Mouse (Mus musculus) macrophage (primary cell): Measurements from ENCODE around the gene Chchd1. TPM values are rescaled to one million over a fixed set of nuclear protein-coding genes. Genes with fewer than 3 reads are reported as not detected.
"Not testable (repeated sequence)": the region's sequence is repeated elsewhere in the genome, so short reads cannot be mapped to it uniquely, and the experiment has no call there.

Experiments used
- H3K27ac ChIP-seq: fragments of 350-480 bp; formaldehyde crosslinking; 2 replicates; pipeline ENCODE4 v1.9.0; 2021
- H3K36me3 ChIP-seq: fragments of 350-480 bp; formaldehyde crosslinking; 2 replicates; pipeline ENCODE4 v1.9.0; 2021; ENCODE audit errors: inconsistent target
- H3K4me3 ChIP-seq: fragments of 350-480 bp; formaldehyde crosslinking; 2 replicates; pipeline ENCODE4 v1.9.0; 2021; ENCODE audit errors: inconsistent target
- H3K79me2 ChIP-seq: fragments of 350-480 bp; formaldehyde crosslinking; 2 replicates; pipeline ENCODE4 v1.9.0; 2021; ENCODE audit errors: inconsistent target
- WGBS: methylation state at CpG from one replicate; pipeline ENCODE4 v1.1.7; 2026; ENCODE audit warnings: inconsistent platforms; ENCODE audit not compliant: missing documents; 5-methylcytosine and 5-hydroxymethylcytosine counted together
- polyA plus RNA-seq: library from polyadenylated mRNA; stranded (reverse); fragments of 250-400 nt; gene quantifications from 3 replicates; pipeline ENCODE4 v1.2.4, GENCODE M21; 2018; ENCODE audit warnings: inconsistent platforms

Gene Chchd1
- polyA plus RNA-seq, 1 experiment from 2014 or later = 58.9 TPM

- Histone ChIP-seq H3K79me2 (peaks cover 53% of the 10 kb centered on the region), H3K36me3 (peaks cover 25% of the 10 kb centered on the region), H3K27ac (no peak overlapping the region), H3K4me3 (peak overlapping the region; percentile 31)
- WGBS = 29% methylated on average over 24 of the region's 27 CpGs
Observed at GRCm38 (mm10) chr14:20695761-20696520, 6.9 kb upstream of the Chchd1 start.

- Histone ChIP-seq H3K27ac (no peak overlapping the region), H3K4me3 (no peak overlapping the region), H3K79me2 (peaks cover 63% of the 10 kb centered on the region), H3K36me3 (peaks cover 16% of the 10 kb centered on the region)
- WGBS = 5% methylated on average over 1 of the region's 1 CpGs
Observed at GRCm38 (mm10) chr14:20696986-20697385, 5.8 kb upstream of the Chchd1 start.

- Histone ChIP-seq H3K36me3 (peaks cover 1% of the 10 kb centered on the region; the same call in 1 of the 2 replicates), H3K79me2 (peaks cover 76% of the 10 kb centered on the region), H3K4me3 (no peak overlapping the region), H3K27ac (no peak overlapping the region)
- WGBS = 83% methylated on average over 2 of the region's 2 CpGs
Observed at GRCm38 (mm10) chr14:20698515-20698914, 4.3 kb upstream of the Chchd1 start.

GRCm38 (mm10) chr14:20700362-20700761 is 2.4 kb upstream of the Chchd1 start:
- no peak overlapping the region for H3K4me3 ChIP-seq
- H3K27ac ChIP-seq = no peak overlapping the region
- 96% methylated on average over 3 of the region's 3 CpGs for WGBS
- no peaks in the 10 kb centered on the region for H3K36me3 ChIP-seq
- peaks cover 88% of the 10 kb centered on the region for H3K79me2 ChIP-seq

GRCm38 (mm10) chr14:20701554-20701953 is 1.3 kb upstream of the Chchd1 start:
- H3K27ac ChIP-seq = no peak overlapping the region
- no peaks in the 10 kb centered on the region for H3K36me3 ChIP-seq
- H3K79me2 ChIP-seq = peaks cover 79% of the 10 kb centered on the region
- peak overlapping the region; percentile 96; the same call in 1 of the 2 replicates for H3K4me3 ChIP-seq
- 85% methylated on average over 8 of the region's 8 CpGs for WGBS

GRCm38 (mm10) chr14:20702096-20702740 is 588 bp upstream of the Chchd1 start:
- WGBS = 17% methylated on average over 15 of the region's 15 CpGs
- Histone ChIP-seq H3K27ac (peak overlapping the region; percentile 65), H3K4me3 (peak overlapping the region; percentile 96), H3K79me2 (peaks cover 72% of the 10 kb centered on the region), H3K36me3 (no peaks in the 10 kb centered on the region)

GRCm38 (mm10) chr14:20703461-20703860 is 655 bp downstream of the Chchd1 start:
- H3K36me3 ChIP-seq = not testable (repeated sequence)
- Histone ChIP-seq H3K4me3 (peak overlapping the region; percentile 96), H3K79me2 (peaks cover 68% of the 10 kb centered on the region), H3K27ac (peak overlapping the region; percentile 65)
- WGBS = 17% methylated on average over 6 of the region's 8 CpGs

GRCm38 (mm10) chr14:20707201-20708190 is 4.7 kb downstream of the Chchd1 start, which contains the start of gene Zswim8:
TSS of gene Zswim8 (plus strand) at chr14:20707552.
- Histone ChIP-seq H3K27ac (peak within 1 kb of the TSS; percentile 65), H3K4me3 (peak within 1 kb of the TSS; percentile 77), H3K36me3 (peaks cover 21% of the 10 kb centered on the region), H3K79me2 (peaks cover 60% of the 10 kb centered on the region)
- WGBS = under 1% methylated on average over 62 of the region's 80 CpGs

- Histone ChIP-seq H3K36me3 (peaks cover 28% of the 10 kb centered on the region), H3K27ac (peak overlapping the region; percentile 41), H3K4me3 (peak overlapping the region; percentile 77), H3K79me2 (peaks cover 55% of the 10 kb centered on the region)
- WGBS = 10% methylated on average over 10 of the region's 10 CpGs
Observed at GRCm38 (mm10) chr14:20708239-20708638, 5.4 kb downstream of the Chchd1 start.

GRCm38 (mm10) chr14:20713832-20714231 is 11.0 kb downstream of the Chchd1 start:
- peaks cover 84% of the 10 kb centered on the region for H3K36me3 ChIP-seq
- H3K4me3 ChIP-seq = no peak overlapping the region

GRCm38 (mm10) chr14:20718443-20718842 is 15.6 kb downstream of the Chchd1 start:
- H3K4me3 ChIP-seq = no peak overlapping the region
- WGBS = 94% methylated on average over 10 of the region's 10 CpGs
- no peak overlapping the region for H3K27ac ChIP-seq
- peaks cover 99% of the 10 kb centered on the region for H3K36me3 ChIP-seq
- no peaks in the 10 kb centered on the region for H3K79me2 ChIP-seq

More at GRCm38 (mm10) chr14:20713832-20714231, 11.0 kb downstream of the Chchd1 start:
- 95% methylated on average over 11 of the region's 11 CpGs for WGBS
- H3K27ac ChIP-seq = no peak overlapping the region
- peaks cover 28% of the 10 kb centered on the region for H3K79me2 ChIP-seq

- Histone ChIP-seq H3K27ac (no peak overlapping the region), H3K36me3 (peaks cover 99% of the 10 kb centered on the region), H3K4me3 (no peak overlapping the region), H3K79me2 (no peaks in the 10 kb centered on the region)
- 94% methylated on average over 11 of the region's 12 CpGs for WGBS
Observed at GRCm38 (mm10) chr14:20719767-20720166, 17.0 kb downstream of the Chchd1 start.

- H3K4me3 ChIP-seq = no peak overlapping the region
- no peak overlapping the region for H3K27ac ChIP-seq
- peaks cover 97% of the 10 kb centered on the region for H3K36me3 ChIP-seq
- no peaks in the 10 kb centered on the region for H3K79me2 ChIP-seq
- WGBS = 91% methylated on average over 4 of the region's 4 CpGs
Observed at GRCm38 (mm10) chr14:20721371-20721770, 18.6 kb downstream of the Chchd1 start.

- 93% methylated on average over 12 of the region's 12 CpGs for WGBS
Observed at GRCm38 (mm10) chr14:20723006-20723405, 20.2 kb downstream of the Chchd1 start.

More at GRCm38 (mm10) chr14:20723006-20723405, 20.2 kb downstream of the Chchd1 start:
- Histone ChIP-seq H3K79me2 (peaks cover 10% of the 10 kb centered on the region; the same call in 1 of the 2 replicates), H3K4me3 (no peak overlapping the region), H3K36me3 (peaks cover 96% of the 10 kb centered on the region), H3K27ac (no peak overlapping the region)
